In genomic region chr5:111506410-111506809, GRCm38 (mm10) we compare ENCODE assay signal across 9 mouse cellular contexts.
DNase-seq lines count a peak whose midpoint lies in the region; ATAC-seq and TF ChIP-seq lines count a peak whose summit lies in the region.
"Had no signal": no experiment of that assay in that cellular context is flagged by ENCODE, and none has a peak within 500 bp of the region (broad histone marks: within the 10 kb centered on the region; RNA-seq: fewer than 3 reads in every experiment).

No protein-coding gene starts in this region.

- WGBS in hindbrain, embryonic 15.5 days = 17% methylated on average over 12 of the region's 12 CpGs
- WGBS in liver, embryonic 11.5 days = 44% methylated on average over 12 of the region's 12 CpGs
- WGBS in stomach, postnatal 0 days = 22% methylated on average over 12 of the region's 12 CpGs

- no peaks in the 10 kb centered on the region for H3K9me3 ChIP-seq in hindbrain, embryonic 15.5 days
- H3K9me3 ChIP-seq in liver, embryonic 11.5 days (ENCODE audit: control insufficient read depth, low read length) = no peaks in the 10 kb centered on the region
- no peaks in the 10 kb centered on the region for H3K9me3 ChIP-seq in stomach, postnatal 0 days (ENCODE audit: control insufficient read depth, low read length)
- H3K9me3 ChIP-seq: embryonic facial prominence, embryonic 15.5 days had no signal

- 0 out of 2 replicates have a peak, but pooled peaks cover 5% of the 10 kb centered on the region for H3K27me3 ChIP-seq in hindbrain, embryonic 15.5 days
- H3K27me3 ChIP-seq in liver, embryonic 11.5 days (replicated peaks; ENCODE audit: control insufficient read depth, insufficient read depth, low read length) = peaks cover 2% of the 10 kb centered on the region; the same call in 1 of the 2 replicates
- H3K27me3 ChIP-seq in stomach, postnatal 0 days (ENCODE audit: control insufficient read depth, insufficient read depth, low read length) = no peaks in the 10 kb centered on the region

- no peak overlapping the region for H3K27ac ChIP-seq in hindbrain, embryonic 15.5 days (replicated peaks)
- H3K27ac ChIP-seq in liver, embryonic 11.5 days (ENCODE audit: low read depth, low read length) = no peak overlapping the region
- 0 out of 2 replicates have a peak overlapping the region, but pooled peaks have one; percentile 18 for H3K27ac ChIP-seq in stomach, postnatal 0 days (replicated peaks)
- H3K27ac ChIP-seq: embryonic facial prominence, embryonic 15.5 days had no signal

- H3K9ac ChIP-seq in hindbrain, embryonic 15.5 days = no peak overlapping the region
- no peak overlapping the region for H3K9ac ChIP-seq in liver, embryonic 11.5 days (ENCODE audit: low read depth, low read length)
- no peak overlapping the region for H3K9ac ChIP-seq in stomach, postnatal 0 days (ENCODE audit: low read length)
- H3K9ac ChIP-seq: embryonic facial prominence, embryonic 15.5 days had no signal

- H3K36me3 ChIP-seq in hindbrain, embryonic 15.5 days = no peaks in the 10 kb centered on the region
- no peaks in the 10 kb centered on the region for H3K36me3 ChIP-seq in liver, embryonic 11.5 days (ENCODE audit: control insufficient read depth, insufficient read depth, low read length)
- no peaks in the 10 kb centered on the region for H3K36me3 ChIP-seq in stomach, postnatal 0 days (ENCODE audit: control insufficient read depth, insufficient read depth, low read length)
- H3K36me3 ChIP-seq: embryonic facial prominence, embryonic 15.5 days had no signal

- TF ChIP-seq CTCF in stomach, postnatal 0 days (IDR thresholded peaks at IDR 0.05; ENCODE audit: low read depth) = no peak

- ATAC-seq in hindbrain, embryonic 15.5 days (ENCODE audit: low FRiP score, low read depth) = peak; percentile 25; the same call in 1 of the 2 replicates
- 0 out of 2 replicates have a peak, but pooled peaks have one; percentile 23 for ATAC-seq in liver, embryonic 11.5 days (replicated peaks; ENCODE audit: low FRiP score)
- ATAC-seq in stomach, postnatal 0 days (ENCODE audit: low FRiP score, low TSS enrichment) = peak; percentile 84
- no peak for ATAC-seq in inflammation-experienced regulatory T-cells, adult 6 months

- H3K4me1 ChIP-seq in hindbrain, embryonic 15.5 days (replicated peaks) = peaks cover 31% of the 10 kb centered on the region
- peaks cover 37% of the 10 kb centered on the region for H3K4me1 ChIP-seq in liver, embryonic 11.5 days (replicated peaks; ENCODE audit: control insufficient read depth, insufficient read depth, low read length)
- H3K4me1 ChIP-seq in stomach, postnatal 0 days (replicated peaks; ENCODE audit: control insufficient read depth, insufficient read depth) = peaks cover 9% of the 10 kb centered on the region; the same call in 1 of the 2 replicates

- TF ChIP-seq EP300 in stomach, postnatal 0 days (optimal IDR thresholded peaks at IDR 0.05) = no peak

- H3K4me2 ChIP-seq in hindbrain, embryonic 15.5 days = no peak overlapping the region
- 0 out of 2 replicates have a peak overlapping the region, but pooled peaks have one; percentile 3 for H3K4me2 ChIP-seq in liver, embryonic 11.5 days
- H3K4me2 ChIP-seq in stomach, postnatal 0 days (replicated peaks; ENCODE audit: low read depth) = peak overlapping the region; percentile 11; the same call in 1 of the 2 replicates
- H3K4me2 ChIP-seq: embryonic facial prominence, embryonic 15.5 days had no signal

- no peak overlapping the region for H3K4me3 ChIP-seq in hindbrain, embryonic 15.5 days
- H3K4me3 ChIP-seq in liver, embryonic 11.5 days (ENCODE audit: low read depth, low read length) = no peak overlapping the region
- no peak overlapping the region for H3K4me3 ChIP-seq in stomach, postnatal 0 days (ENCODE audit: low read depth, low read length)
- H3K4me3 ChIP-seq: embryonic facial prominence, embryonic 15.5 days had no signal

- peak; percentile 46 for DNase-seq in thymus, postnatal 4 days
- DNase-seq in thymus, postnatal 0 days (ENCODE audit: low spot score) = no peak
- DNase-seq in liver, embryonic 11.5 days (ENCODE audit: low spot score) = peak; percentile 49
- DNase-seq in stomach, postnatal 0 days (ENCODE audit: low spot score) = peak; percentile 67
- DNase-seq in right cerebral cortex, adult 18-20 months = no peak
- DNase-seq in retina, postnatal 1 day = no peak

Comparison
In these comparisons a context has a peak if more than half of its experiments do, and no peak if none do; other contexts are left out.
1. DNase-seq: peak in thymus, postnatal 4 days (single experiment), liver, embryonic 11.5 days (single experiment) and stomach, postnatal 0 days (single experiment); none in thymus, postnatal 0 days (single experiment), right cerebral cortex, adult 18-20 months (single experiment) and retina, postnatal 1 day (single experiment).